Mouse (Mus musculus) G1E-ER4 (cell line): ENCODE results near the gene Alg2. TPM values are rescaled to one million over a fixed set of nuclear protein-coding genes. Genes with fewer than 3 reads are reported as not detected.
A peak's percentile ranks its signal among the peaks of the same experiment; 100 is the strongest.

ENCODE experiments used
- GATA1 ChIP-seq: IDR thresholded peaks from one replicate; pipeline ENCODE4 v1.8.0; 2012; ENCODE audit warnings: low read length, inconsistent platforms
- polyA plus RNA-seq: library from polyadenylated mRNA; stranded (reverse); fragments of >175 nt; gene quantifications from 2 replicates; pipeline ENCODE4 v1.2.3, GENCODE M21; 2012

Alg2 gene
- polyA plus RNA-seq, 1 experiment: 6.5 TPM

- no peak for TF ChIP-seq GATA1
These were observed 43.6 kb downstream of the Alg2 start for GRCm38 (mm10) chr4:47430557-47430956.

- TF ChIP-seq GATA1: no peak
These were observed 46.5 kb downstream of the Alg2 start for GRCm38 (mm10) chr4:47427606-47428005.

GRCm38 (mm10) chr4:47425247-47425830, 48.8 kb downstream of the Alg2 start:
- TF ChIP-seq GATA1: no peak

- no peak for TF ChIP-seq GATA1
These were observed 49.8 kb downstream of the Alg2 start for GRCm38 (mm10) chr4:47424376-47424775.

- TF ChIP-seq GATA1: no peak
These were observed 51.2 kb downstream of the Alg2 start for GRCm38 (mm10) chr4:47422946-47423345.

GRCm38 (mm10) chr4:47422194-47422593, 51.9 kb downstream of the Alg2 start:
- peak; percentile 4 for TF ChIP-seq GATA1

- no peak for TF ChIP-seq GATA1
These were observed 53.9 kb downstream of the Alg2 start for GRCm38 (mm10) chr4:47420191-47420590.

GRCm38 (mm10) chr4:47419268-47419973, 54.7 kb downstream of the Alg2 start:
- TF ChIP-seq GATA1: no peak

GRCm38 (mm10) chr4:47417871-47418270, 56.3 kb downstream of the Alg2 start:
- TF ChIP-seq GATA1: no peak

Other genes starting within 250 kb of the Alg2 start
- gene Tgfbr1, start 121.1 kb downstream of the Alg2 start, polyA plus RNA-seq: 1.3 and 1.7 TPM in 2 replicates
- 138 and 206 TPM in 2 replicates for gene Sec61b, start 325 bp upstream of the Alg2 start, polyA plus RNA-seq